Mouse (Mus musculus): Measurements from ENCODE around the gene Ube2d2b.

The Ube2d2b gene

DNA sequence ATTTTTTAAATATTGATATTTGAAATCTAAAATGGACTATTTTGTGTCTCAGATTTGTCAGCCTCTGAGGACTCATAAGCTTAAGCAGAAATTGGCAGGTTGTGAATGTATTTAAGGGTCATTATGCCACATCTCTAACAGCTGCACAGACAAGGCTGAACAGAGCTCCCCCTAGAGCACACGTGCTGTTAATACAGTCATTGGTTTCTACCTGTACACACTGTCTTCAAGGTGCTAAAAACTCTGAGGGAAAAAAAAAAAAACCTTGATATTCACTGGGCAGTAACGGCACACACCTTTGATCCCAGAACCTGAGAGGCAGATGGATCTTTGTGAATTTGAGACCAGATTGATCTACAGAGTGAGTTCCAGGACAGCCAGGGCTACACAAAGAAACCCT, 29.1 kb downstream of the Ube2d2b start:
- DNase-seq = no peak

DNA sequence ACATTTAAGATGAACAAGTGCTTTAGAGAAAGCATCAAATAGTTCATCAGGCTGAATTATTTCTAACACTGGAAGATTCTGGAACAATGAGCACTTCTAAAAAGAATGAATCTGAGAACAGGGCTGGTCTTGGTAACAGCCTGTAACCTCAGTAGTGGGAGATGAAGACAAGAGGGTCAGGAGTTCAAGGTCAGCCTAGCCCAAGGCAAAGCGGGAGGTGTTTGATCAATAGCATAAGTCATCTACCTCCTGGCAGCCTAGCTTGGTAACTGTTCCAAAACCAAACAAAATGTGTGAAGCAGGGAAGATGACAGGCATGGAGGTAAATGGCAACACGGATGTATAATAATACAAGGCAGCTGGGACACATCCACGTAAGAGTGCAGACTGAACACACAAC, 34.1 kb downstream of the Ube2d2b start:
- no peak for DNase-seq

DNA sequence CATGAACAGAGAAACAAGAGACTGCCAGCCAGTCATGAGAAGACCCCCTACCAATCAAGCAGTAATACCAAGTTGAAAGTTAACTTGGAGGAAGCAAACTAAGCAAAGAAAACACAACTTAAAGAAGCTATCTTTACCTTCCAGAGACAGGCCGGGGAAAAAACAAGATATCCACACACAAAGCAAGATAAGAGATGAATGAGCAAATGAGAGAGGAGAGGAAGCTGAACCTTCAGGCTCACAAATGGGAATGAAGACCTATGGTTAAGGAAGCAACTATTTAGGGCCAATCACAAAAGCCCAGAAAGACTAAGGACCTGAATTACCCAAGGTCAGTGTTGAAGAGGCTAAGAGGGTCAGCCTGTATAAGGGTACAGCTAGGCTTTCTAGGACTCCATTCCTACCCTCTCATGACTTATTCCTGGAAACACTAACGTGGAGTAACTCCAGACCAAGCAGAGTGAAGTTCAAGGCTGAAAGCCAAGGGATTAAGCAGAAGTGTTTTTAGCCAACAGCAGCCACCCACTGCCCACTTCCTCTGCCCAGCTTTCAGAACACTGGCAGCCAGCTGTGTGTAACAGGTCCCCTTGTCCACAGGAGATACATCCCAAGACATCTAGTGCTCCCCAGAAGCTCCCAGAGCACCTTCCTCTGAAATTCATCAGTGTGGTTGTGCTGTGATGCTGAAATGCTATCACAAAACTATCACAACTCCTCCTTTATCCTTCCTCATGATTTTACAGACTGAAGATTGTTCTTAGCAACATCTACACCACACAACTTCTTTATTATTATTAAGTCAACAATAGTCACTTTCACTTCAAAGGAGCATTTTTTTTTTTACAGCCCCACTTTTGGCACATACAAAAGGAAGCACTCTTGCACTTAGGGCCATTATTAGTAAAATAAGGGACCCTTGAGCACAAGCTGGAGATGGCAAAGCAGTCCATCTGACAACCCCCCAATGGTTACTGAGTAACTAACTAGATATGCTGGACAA, 36.5 kb downstream of the Ube2d2b start:
- no peak for DNase-seq

DNA sequence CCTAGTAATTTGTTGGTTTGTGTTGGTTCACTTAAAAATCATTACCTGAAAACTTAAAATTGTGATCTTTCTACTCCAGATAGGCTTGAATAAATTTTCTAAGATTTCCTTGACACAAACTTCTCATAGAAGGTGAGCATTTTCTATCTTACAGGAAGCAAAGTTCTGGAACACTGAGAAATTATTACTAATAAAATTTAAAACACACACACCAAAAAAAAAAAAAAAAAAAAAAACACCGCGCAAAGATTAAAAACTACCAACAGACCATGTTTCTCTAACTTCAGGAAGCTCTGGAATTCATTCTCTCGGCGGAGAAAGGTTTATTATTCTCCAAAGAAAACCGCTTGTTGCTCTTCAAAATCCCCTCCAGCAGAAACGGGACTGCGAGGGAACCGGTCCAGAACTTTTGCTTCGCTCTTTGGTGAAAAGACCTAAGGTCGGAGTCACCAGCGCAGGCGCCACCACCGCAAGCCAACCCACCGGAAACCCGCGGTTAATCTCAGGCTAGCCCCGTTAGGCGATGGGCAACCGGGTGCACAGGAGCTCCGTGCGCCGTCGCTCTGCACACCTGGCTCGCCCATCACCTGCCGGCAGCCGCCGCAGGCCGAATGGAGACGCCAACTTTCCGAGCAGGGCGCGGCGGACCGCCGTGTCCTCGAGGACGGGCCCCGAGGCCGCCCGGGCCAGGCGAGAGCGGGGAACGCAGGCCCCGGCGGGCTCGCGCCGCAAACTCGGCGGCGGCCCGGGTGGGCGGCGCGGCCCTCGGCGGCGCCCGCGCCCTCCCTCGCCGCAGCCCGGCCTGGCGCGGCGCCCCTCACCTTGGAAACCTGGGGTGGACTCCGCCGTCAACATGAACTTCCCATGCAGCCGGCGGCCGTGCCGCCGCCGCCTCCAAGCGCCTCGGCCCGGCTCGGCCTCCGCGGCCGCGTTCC, 38.3 kb downstream of the Ube2d2b start:
- DNase-seq = peak; percentile 42

DNA sequence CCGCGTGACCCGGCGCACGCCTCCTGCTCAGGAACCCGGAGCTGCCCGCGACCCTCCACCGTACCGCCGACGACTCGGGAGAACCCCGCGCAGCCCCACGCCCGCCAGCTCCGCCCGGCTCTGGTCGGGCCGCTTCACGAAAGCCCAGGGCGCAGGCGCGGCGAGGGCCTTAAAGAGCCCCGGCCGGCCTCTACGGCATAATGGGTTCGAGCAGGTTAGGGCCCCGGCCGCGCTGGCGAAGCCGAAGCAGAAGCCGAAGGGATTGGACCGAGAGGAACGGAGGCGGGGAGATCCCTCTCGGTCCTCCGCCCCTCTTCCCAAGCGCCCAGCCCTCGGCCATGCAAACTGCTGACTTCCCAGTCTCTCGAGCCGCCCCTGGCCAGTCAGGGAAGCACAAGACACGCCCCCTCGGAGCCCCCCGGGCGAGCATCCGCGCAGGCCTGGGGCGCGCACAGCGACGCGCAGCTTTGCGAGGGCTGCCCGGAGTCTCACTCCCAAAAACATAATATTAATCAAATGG, 39.1 kb downstream of the Ube2d2b start:
- peak; percentile 79 for DNase-seq

DNA sequence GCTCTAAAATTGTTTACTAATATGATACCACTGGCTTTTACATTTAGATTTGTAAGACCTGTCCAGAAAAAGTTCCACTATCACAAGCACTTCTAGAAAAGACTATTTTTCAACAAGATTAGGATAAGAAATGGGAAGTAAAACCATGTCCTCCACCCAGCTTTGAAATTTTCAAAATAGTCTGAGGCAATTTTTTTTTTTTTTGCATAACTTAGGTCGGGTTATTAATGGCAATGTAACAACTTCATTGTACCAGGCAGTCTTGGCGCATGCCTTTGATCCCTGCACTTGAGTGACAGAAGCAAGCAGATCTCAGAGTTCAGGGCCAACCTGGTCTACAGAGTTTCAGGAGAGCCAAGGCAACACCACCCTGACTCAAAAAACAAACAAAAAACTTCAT, 39.8 kb downstream of the Ube2d2b start:
- no peak for DNase-seq

DNA sequence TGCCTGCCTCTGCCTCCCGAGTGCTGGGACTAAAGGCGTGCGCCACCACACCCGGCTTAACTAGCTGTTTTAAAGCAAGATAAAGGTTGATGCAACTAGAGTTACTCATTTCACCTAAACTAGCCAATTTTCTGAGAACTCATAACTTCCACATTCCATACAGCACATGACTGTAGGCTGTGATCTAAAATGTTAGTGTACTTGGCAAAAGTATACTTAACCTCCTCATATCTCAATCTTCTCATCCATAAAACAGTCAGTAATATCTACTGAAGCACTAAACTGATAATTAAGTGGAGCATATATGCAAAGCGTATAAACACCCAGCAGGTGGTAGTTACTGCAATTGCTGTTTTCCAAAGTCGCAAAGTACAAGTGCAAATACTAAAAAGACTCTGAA, 43.4 kb downstream of the Ube2d2b start:
- no peak for DNase-seq

DNA sequence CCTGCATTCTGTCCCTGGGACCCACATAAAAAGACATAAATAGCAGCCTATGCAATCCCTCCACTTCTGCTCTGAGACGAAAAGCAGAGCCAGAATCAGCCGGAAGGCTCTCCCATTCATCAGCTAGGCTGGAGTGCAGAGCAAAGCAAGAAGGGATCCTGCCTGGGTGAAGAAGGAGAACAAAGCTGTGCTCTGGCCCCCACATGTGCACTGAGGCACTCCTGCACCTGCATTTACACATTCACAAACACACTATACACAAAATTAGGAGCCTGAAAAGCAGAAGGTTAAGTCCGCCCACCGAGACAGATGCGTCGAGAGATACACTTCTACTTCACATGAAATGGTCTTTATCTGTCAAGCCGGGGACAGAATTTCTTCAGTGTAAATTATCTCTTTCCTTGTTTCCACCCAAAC, 44.0 kb downstream of the Ube2d2b start:
- DNase-seq = no peak

DNA sequence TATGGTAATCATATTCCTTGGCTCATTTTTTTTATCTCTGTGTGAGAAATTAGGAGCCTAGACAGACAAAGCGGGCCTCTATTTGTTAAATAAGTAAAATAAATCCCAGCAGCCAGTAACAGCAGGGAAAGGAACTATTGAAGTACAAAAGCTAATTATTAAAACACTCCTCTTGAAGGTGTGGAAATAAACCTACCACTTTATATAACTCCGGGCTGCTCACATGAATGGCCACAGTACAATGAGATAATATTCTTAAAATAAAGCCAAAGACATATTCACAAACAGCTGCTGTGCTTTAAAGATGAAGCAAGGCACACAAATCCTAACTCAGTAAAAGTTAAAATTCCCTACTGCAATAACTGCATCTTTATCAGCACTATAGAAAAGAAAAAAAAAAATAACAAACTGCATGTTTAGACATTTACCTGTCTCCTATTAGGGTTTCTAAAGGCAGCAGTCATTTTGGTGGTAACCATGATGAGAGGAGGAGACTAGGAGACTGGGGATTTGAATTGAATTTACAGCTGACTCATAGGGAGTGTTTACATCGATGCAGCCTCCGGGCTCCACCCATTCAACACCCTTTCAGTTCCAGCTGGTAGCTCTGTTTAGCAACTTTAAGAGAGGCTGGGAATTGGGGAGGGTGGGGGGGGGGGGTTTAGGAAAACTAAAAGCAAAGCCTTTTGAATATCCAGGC, 44.8 kb downstream of the Ube2d2b start, which contains the start of gene Evi5:
Gene Evi5 (minus strand): TSS at position 547 of the 700 bp plus-strand sequence.
- DNase-seq = no peak

DNA sequence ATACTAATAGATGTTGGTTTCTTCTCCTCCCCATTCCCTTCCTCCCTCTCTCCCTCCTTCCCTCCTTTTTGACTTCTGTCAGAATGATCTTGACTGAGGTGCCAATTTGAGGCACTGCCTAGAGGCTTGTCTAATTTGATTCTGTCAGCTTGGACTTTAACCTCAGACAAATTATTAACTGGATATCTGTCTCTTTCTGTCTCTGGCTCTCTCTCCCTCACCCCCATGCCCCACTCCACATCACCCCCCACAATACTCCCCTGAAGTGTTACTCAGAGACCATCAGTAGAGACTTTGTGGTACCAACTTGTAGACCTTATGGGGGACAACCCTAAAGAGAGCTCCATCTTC, 45.3 kb downstream of the Ube2d2b start:
- no peak for DNase-seq

DNA sequence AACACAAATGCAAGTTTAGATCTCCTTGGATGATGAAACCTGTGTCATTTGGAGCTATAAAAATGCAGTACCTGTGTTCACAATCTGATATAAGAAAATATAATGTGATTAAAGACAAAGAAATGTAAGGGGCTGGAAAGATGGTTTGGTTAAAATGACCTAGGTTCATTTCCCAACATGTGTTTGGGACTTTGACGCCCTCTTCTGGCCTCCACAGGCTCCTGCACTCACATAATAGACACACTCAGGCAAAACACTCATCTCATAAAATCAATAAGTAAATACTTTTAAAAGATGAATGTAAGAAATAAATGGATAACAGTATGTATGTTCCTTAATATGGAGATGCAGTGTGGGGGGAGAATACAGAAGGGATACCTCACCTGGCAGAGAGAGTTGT, 47.2 kb downstream of the Ube2d2b start:
- no peak for DNase-seq

DNA sequence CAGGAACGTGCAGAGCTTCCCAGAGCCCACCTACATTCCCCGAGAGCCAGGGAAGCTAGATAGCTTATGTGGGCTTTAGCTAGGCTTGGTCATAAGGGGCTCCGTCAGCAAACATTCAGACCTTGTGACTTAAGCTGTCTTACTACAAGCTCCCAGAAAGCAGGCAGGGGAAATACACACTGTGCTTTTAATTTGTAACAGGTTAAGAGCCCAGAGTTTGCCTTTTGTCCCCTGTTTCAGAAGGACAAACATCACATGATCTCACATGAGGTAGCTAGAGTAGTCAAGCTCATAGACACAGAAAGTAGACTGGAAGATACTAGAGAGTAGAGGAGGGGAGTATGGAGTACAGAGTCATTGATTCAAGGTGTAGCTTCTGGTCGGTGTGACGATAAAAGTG, 50.8 kb downstream of the Ube2d2b start:
- DNase-seq = no peak

Data from right cerebral cortex, postnatal 4 days (tissue).